Mouse (Mus musculus) kidney, adult 2 months (tissue): ENCODE data around the gene Msi2. TPM values are rescaled to one million over a fixed set of nuclear protein-coding genes. Genes with fewer than 3 reads are reported as not detected.

ENCODE experiments used
- DNase-seq: peaks from one replicate; pipeline ENCODE4 v3.0.0; 2021
- H3K27ac ChIP-seq: fragments of 200-500 bp; 2 replicates; pipeline ENCODE4 v1.5.1; 2012; ENCODE audit warnings: low read depth, low read length, control low read depth, inconsistent platforms; ENCODE audit not compliant: insufficient read depth
- H3K27me3 ChIP-seq: fragments of 200-500 bp; replicated peaks from 2 replicates; pipeline ENCODE4 v1.6.1; 2012; ENCODE audit warnings: mild to moderate bottlenecking, moderate library complexity, low read length, inconsistent platforms; ENCODE audit not compliant: control insufficient read depth, insufficient read depth
- H3K36me3 ChIP-seq: fragments of 200-500 bp; 2 replicates; pipeline ENCODE4 v1.6.1; 2012; ENCODE audit warnings: mild to moderate bottlenecking, moderate library complexity, low read length, inconsistent platforms; ENCODE audit not compliant: control insufficient read depth, insufficient read depth
- H3K4me1 ChIP-seq: fragments of 200-500 bp; 2 replicates; pipeline ENCODE4 v1.6.1; 2011; ENCODE audit warnings: low read length; ENCODE audit not compliant: control insufficient read depth, insufficient read depth
- H3K4me3 ChIP-seq: fragments of 200-500 bp; 2 replicates; pipeline ENCODE4 v1.5.1; 2011; ENCODE audit warnings: mild to moderate bottlenecking, low read depth, low read length, control low read depth; ENCODE audit not compliant: insufficient read depth
- CTCF ChIP-seq: fragments of 200-500 bp; conservative IDR thresholded peaks from 2 replicates; pipeline ENCODE4 v1.5.1; 2011; ENCODE audit warnings: low read depth, mild to moderate bottlenecking, control low read depth, low read length, moderate library complexity, mixed read lengths; ENCODE audit not compliant: insufficient read depth, insufficient read length
- POLR2A ChIP-seq: fragments of 200-500 bp; IDR thresholded peaks from one replicate; pipeline ENCODE4 v1.6.1; 2011; ENCODE audit warnings: low read depth, low read length, control low read depth
- WGBS: fragments of 180-500 bp; shearing (Covaris S2); methylation state at CpG from one replicate; pipeline ENCODE4 v1.1.7; 2018; 5-methylcytosine and 5-hydroxymethylcytosine counted together
- polyA plus RNA-seq: library from polyadenylated mRNA; depleted of rRNA; stranded (reverse); fragments of >200 nt; gene quantifications from 2 replicates; pipeline ENCODE4 v1.2.3, GENCODE M21; 2012

The Msi2 gene
- polyA plus RNA-seq, 1 experiment: 43.5 TPM

- Histone ChIP-seq H3K4me3 (no peak overlapping the region), H3K27me3 (no peaks in the 10 kb centered on the region), H3K36me3 (no peaks in the 10 kb centered on the region), H3K4me1 (peaks cover 2% of the 10 kb centered on the region; the same call in 1 of the 2 replicates), H3K27ac (no peak overlapping the region)
- 63% methylated on average over 10 of the region's 10 CpGs for WGBS
- DNase-seq: no peak
- TF ChIP-seq POLR2A (no peak), CTCF (no peak)
These were observed 261.0 kb downstream of the Msi2 start for GRCm38 (mm10) chr11:88457241-88457738.

- 0 out of 2 replicates have a peak, but pooled peaks cover 2% of the 10 kb centered on the region for H3K4me1 ChIP-seq
- TF ChIP-seq POLR2A (no peak), CTCF (no peak)
- WGBS: 71% methylated on average over 19 of the region's 19 CpGs
- no peak for DNase-seq
- no peaks in the 10 kb centered on the region for H3K36me3 ChIP-seq
- no peak overlapping the region for H3K4me3 ChIP-seq
- H3K27ac ChIP-seq: no peak overlapping the region
- no peaks in the 10 kb centered on the region for H3K27me3 ChIP-seq
These were observed 263.2 kb downstream of the Msi2 start for GRCm38 (mm10) chr11:88454867-88455806.

DNA sequence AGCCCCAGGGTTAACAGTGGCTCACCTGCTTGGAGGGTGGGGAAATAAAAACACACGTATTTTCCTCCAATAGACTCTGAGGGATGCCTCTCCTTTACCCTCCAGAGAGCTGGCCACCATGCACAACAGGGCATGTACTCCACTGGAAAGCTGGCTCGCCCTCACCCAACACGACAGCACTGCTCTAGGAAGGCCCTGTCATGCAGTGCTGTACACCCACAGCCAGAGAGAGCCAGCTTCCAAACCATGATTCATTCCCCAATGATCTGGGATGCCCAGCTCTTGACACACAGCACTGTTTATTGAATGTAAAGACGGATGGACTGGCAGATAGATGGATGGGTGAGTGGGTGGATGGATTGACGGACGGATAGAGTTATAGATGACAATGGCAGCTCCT, 269.1 kb downstream of the Msi2 start:
- DNase-seq: no peak
- TF ChIP-seq CTCF (no peak), POLR2A (no peak)
- Histone ChIP-seq H3K27me3 (no peaks in the 10 kb centered on the region), H3K27ac (no peak overlapping the region), H3K4me3 (no peak overlapping the region), H3K4me1 (no peaks in the 10 kb centered on the region), H3K36me3 (no peaks in the 10 kb centered on the region; the same call in 1 of the 2 replicates)
- 94% methylated on average over 6 of the region's 6 CpGs for WGBS

DNA sequence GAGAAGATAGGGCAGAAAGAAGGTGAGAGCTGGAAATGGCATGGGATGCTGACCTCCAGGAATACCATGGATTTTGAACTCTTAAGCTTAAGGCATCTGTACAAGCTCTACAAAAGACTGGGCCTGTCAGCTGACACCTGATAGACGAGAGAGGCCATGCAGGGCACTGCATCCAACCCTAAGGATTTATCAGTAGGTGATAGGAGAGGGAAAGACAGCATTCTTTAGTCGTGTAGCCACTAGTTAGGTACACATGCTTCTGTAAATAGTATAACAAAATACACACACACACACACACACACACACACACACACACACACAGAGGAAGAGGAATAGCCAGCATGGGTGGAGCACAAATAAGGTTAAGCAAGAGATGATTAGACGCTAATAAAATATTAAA, 269.7 kb downstream of the Msi2 start:
- WGBS: 74% methylated on average over 3 of the region's 3 CpGs
- no peaks in the 10 kb centered on the region for H3K4me1 ChIP-seq
- DNase-seq: no peak
- H3K36me3 ChIP-seq: no peaks in the 10 kb centered on the region; the same call in 1 of the 2 replicates
- no peak for TF ChIP-seq POLR2A
- TF ChIP-seq CTCF: no peak
- H3K27ac ChIP-seq: no peak overlapping the region
- H3K27me3 ChIP-seq: no peaks in the 10 kb centered on the region
- H3K4me3 ChIP-seq: no peak overlapping the region

DNA sequence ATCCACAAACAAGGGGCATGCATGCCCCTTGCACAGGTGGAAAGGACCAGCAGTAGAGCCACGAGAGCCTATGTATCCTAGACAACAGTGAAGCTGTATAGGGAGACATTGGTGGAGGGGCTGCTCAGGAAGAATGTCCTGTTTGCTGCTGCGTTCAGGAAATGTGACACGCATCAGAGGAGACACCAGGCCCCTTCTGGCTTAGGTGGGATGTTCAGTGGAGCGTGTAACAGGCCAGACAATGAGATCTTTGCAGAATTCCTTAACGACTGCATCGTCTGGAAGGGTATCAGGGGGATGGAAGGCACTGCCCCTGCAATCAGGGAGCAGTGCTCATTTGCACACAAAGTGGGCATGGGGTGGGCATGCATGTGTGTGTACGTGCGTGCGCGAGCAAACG, 271.0 kb downstream of the Msi2 start:
- Histone ChIP-seq H3K27ac (no peak overlapping the region), H3K27me3 (no peaks in the 10 kb centered on the region), H3K4me1 (no peaks in the 10 kb centered on the region), H3K36me3 (no peaks in the 10 kb centered on the region; the same call in 1 of the 2 replicates), H3K4me3 (no peak overlapping the region)
- no peak for TF ChIP-seq CTCF
- WGBS: 67% methylated on average over 11 of the region's 11 CpGs
- no peak for DNase-seq

DNA sequence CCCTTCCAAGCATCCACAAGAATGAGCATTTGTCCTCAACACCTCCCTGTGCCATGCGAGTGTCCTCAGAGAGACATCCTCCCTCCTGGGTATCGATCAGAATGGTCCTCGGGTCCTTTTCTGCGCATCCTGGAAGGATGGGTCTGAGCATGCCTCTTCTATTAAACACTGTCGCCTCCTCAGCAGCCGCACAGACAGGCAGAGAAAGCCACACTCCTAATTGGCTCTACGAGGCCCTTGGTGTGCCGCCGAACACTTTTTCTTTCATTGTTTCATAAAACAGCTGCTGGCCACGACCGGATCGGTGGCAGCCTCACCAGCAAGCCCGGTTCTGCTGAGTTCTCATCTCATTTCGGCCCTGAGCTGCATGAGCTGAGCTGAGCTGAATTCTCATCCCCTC, 274.4 kb downstream of the Msi2 start:
- TF ChIP-seq CTCF: no peak
- no peak for TF ChIP-seq POLR2A
- no peak for DNase-seq
- Histone ChIP-seq H3K27ac (no peak overlapping the region), H3K4me3 (no peak overlapping the region), H3K36me3 (no peaks in the 10 kb centered on the region; the same call in 1 of the 2 replicates), H3K4me1 (no peaks in the 10 kb centered on the region), H3K27me3 (no peaks in the 10 kb centered on the region)
- WGBS: 85% methylated on average over 14 of the region's 14 CpGs

DNA sequence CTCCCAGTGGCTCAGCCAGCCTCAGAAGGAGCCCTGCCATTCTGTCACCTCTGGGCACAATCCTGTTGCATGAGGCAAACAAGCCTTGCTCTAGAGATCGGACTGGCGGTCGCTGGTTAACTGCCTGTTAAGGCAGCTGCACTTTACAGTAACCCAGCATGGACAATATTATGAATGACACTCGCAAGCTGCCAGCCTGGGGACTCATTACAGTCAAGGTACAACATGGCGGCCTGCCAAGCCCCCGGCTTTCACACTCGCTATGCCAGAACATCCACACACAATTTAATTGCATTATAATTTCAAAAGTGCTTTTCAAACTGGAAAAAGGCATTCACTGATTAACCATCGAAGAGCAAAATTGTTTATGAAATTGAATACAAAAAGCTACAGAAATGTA, 275.0 kb downstream of the Msi2 start:
- WGBS: 78% methylated on average over 8 of the region's 8 CpGs
- no peaks in the 10 kb centered on the region; the same call in 1 of the 2 replicates for H3K36me3 ChIP-seq
- no peaks in the 10 kb centered on the region for H3K4me1 ChIP-seq
- H3K4me3 ChIP-seq: no peak overlapping the region
- TF ChIP-seq POLR2A: no peak
- no peak for TF ChIP-seq CTCF
- no peak for DNase-seq
- no peaks in the 10 kb centered on the region for H3K27me3 ChIP-seq
- H3K27ac ChIP-seq: no peak overlapping the region
